Mouse (Mus musculus) liver, embryonic 16.5 days (tissue): Measurements from ENCODE around the gene Nobox. TPM values are rescaled to one million over a fixed set of nuclear protein-coding genes. Genes with fewer than 3 reads are reported as not detected.

Experiments
- ATAC-seq: fragments of 200-750 bp; cut with Nextera tagmentation; 2 replicates; pipeline ENCODE4 v1.8.0; 2017; ENCODE audit warnings: low read depth, mild to moderate bottlenecking, moderate number of reproducible peaks, moderate library complexity
- H3K27ac ChIP-seq: fragments of 300-500 bp; sonication (generic); 2 replicates; pipeline ENCODE4 v1.5.1; 2014; ENCODE audit warnings: mild to moderate bottlenecking, low read length
- H3K27me3 ChIP-seq: fragments of 300-500 bp; sonication (generic); 2 replicates; pipeline ENCODE4 v1.6.1; 2014; ENCODE audit warnings: low read depth, low read length, mixed read lengths; ENCODE audit not compliant: control insufficient read depth, insufficient read depth
- H3K36me3 ChIP-seq: fragments of 300-500 bp; sonication (generic); 2 replicates; pipeline ENCODE4 v1.6.1; 2014; ENCODE audit warnings: mild to moderate bottlenecking; ENCODE audit not compliant: control insufficient read depth, insufficient read depth
- H3K4me1 ChIP-seq: fragments of 300-500 bp; sonication (generic); 2 replicates; pipeline ENCODE4 v1.6.1; 2014; ENCODE audit warnings: low read depth, low read length, mixed read lengths; ENCODE audit not compliant: control insufficient read depth
- H3K4me2 ChIP-seq: fragments of 300-500 bp; sonication (generic); 2 replicates; pipeline ENCODE4 v1.6.1; 2014; ENCODE audit warnings: low read depth, low read length, mixed read lengths
- H3K4me3 ChIP-seq: fragments of 300-500 bp; sonication (generic); 2 replicates; pipeline ENCODE4 v1.5.1; 2014; ENCODE audit warnings: low read depth, mild to moderate bottlenecking, low read length
- H3K9ac ChIP-seq: fragments of 300-500 bp; sonication (generic); 2 replicates; pipeline ENCODE4 v1.6.1; 2014; ENCODE audit warnings: low read depth, low read length
- H3K9me3 ChIP-seq: fragments of 300-500 bp; sonication (generic); replicated peaks from 2 replicates; pipeline ENCODE4 v1.6.1; 2016; ENCODE audit warnings: low read length; ENCODE audit not compliant: control insufficient read depth
- WGBS: fragments of 180-500 bp; shearing (Covaris S2); extraction: QIAGEN DNeasy Blood & Tissue Kit; methylation state at CpG from one replicate; pipeline ENCODE4 v1.1.7; 2014; ENCODE audit not compliant: insufficient replicate concordance; 5-methylcytosine and 5-hydroxymethylcytosine counted together
- polyA plus RNA-seq: library from polyadenylated mRNA; unstranded; fragments of >200 nt; fragmentation: Nextera tagmentation; extraction: Ambion mirVana; gene quantifications from 2 replicates; pipeline ENCODE4 v1.2.1, GENCODE M21; 2015

The Nobox gene
- polyA plus RNA-seq, 1 experiment from 2014 or later: not detected

DNA sequence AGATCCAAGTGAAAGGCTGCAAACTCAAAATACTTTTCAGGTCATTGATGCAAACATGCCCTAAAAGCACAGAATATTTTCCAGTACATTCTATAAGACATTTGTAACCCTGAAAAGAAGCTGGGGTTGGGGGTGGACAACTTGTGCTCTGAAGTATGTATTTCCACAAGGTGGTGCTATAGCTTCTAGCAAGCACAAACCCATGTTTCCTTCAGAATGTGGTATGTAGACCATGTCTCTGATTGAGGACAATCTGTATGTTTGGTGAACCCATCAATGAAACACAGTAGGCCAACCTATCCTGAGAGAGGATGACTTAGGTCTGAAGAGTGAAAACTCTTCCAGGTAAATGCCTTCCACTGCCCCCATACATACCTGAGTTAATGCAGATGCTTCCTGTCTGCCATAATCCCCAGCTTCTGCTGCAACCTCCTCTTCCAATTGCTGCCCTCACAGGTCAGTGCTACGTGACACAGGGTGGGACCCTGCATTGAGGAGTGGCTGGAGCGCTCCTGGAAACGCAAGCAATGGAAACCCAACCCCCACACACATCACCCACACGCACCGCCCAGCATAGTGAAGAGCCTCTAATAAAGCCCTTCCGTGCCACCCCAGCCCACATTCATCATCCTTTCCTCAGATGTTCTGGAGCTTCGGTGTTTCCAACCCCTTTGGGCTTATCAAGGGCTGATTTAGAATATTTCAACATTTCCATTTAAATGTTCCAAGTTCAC, 55.0 kb downstream of the Nobox start:
- no peaks in the 10 kb centered on the region for H3K9me3 ChIP-seq
- H3K4me1 ChIP-seq: no peaks in the 10 kb centered on the region
- H3K9ac ChIP-seq: no peak overlapping the region
- no peaks in the 10 kb centered on the region for H3K36me3 ChIP-seq
- H3K4me2 ChIP-seq: no peak overlapping the region
- WGBS: 57% methylated on average over 7 of the region's 7 CpGs
- ATAC-seq: no peak
- no peak overlapping the region for H3K4me3 ChIP-seq
- no peaks in the 10 kb centered on the region for H3K27me3 ChIP-seq
- H3K27ac ChIP-seq: no peak overlapping the region

Other genes with a start within 250 kb of the Nobox start
- not detected in 2 replicates for gene Olfr441, start 203.2 kb downstream of the Nobox start, polyA plus RNA-seq
- gene Olfr237-ps1, start 163.0 kb downstream of the Nobox start, polyA plus RNA-seq: not detected in 2 replicates
- gene Olfr437, start 146.3 kb downstream of the Nobox start, polyA plus RNA-seq: not detected in 2 replicates
- gene Olfr13, start 137.4 kb downstream of the Nobox start, polyA plus RNA-seq: not detected in 2 replicates
- not detected in 2 replicates for gene Olfr435, start 112.4 kb downstream of the Nobox start, polyA plus RNA-seq
- gene Olfr434, start 96.5 kb downstream of the Nobox start, polyA plus RNA-seq: not detected in 2 replicates
- gene Olfr47, start 78.0 kb downstream of the Nobox start, polyA plus RNA-seq: not detected in 2 replicates
- 1.9 and 3.2 TPM in 2 replicates for gene Arhgef5, start 44.0 kb downstream of the Nobox start, polyA plus RNA-seq